In the genomic region with DNA sequence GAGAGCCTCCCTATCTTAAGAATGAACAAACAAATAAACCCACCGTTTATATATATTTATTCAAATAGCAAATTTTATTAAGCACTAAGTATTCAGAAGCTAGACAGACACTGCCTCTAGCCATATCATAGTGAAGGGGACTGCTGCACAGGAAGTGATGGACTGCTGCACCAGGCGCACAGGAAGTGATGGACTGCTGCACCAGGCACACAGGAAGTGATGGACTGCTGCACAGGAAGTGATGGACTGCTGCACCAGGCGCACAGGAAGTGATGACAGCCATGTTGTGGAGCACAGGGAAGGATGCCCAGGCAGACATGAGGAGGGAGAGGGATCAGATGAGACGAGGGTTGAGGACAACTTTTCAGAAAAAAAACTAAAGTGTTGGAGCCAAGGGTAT, we compare ENCODE assay signal across 28 mouse cellular contexts. TPM values are rescaled to one million over a fixed set of nuclear protein-coding genes. Genes with fewer than 3 reads are reported as not detected.
A peak's percentile ranks its signal among the peaks of the same experiment; 100 is the strongest.
DNase-seq lines count a peak whose midpoint lies in the region; ATAC-seq and TF ChIP-seq lines count a peak whose summit lies in the region.
"Had no signal": no experiment of that assay in that cellular context is flagged by ENCODE, and none has a peak within 500 bp of the region (broad histone marks: within the 10 kb centered on the region; RNA-seq: fewer than 3 reads in every experiment).

No protein-coding gene starts in this region.

- no peak for TF ChIP-seq EP300 in CH12.LX (IDR thresholded peaks at IDR 0.05; ENCODE audit: low read length)

- no peaks in the 10 kb centered on the region for H3K36me3 ChIP-seq in forebrain, embryonic 16.5 days (ENCODE audit: control insufficient read depth, insufficient read depth)
- no peaks in the 10 kb centered on the region for H3K36me3 ChIP-seq in forebrain, embryonic 11.5 days (ENCODE audit: control insufficient read depth, insufficient read depth, low read length)
- no peaks in the 10 kb centered on the region for H3K36me3 ChIP-seq in CH12.LX (replicated peaks in 1 of 2; ENCODE audit: control insufficient read depth in 1 of 2, insufficient read depth in 1 of 2, low read length in 1 of 2)
- H3K36me3 ChIP-seq in midbrain, embryonic 10.5 days = no peaks in the 10 kb centered on the region
- H3K36me3 ChIP-seq: heart, embryonic 13.5 days; limb, embryonic 15.5 days; liver, embryonic 15.5 days; midbrain, embryonic 12.5 days; neural tube, embryonic 13.5 days had no signal

- no peak for DNase-seq in forebrain, embryonic 11.5 days (ENCODE audit: low spot score)
- DNase-seq in 3T3-L1 (ENCODE audit: low read depth, low spot score) (peak; percentile 38), CH12.LX (ENCODE audit: extremely low read depth) (no peak)
- DNase-seq in cerebellum, adult 18-20 months = no peak
- DNase-seq in cerebellum, adult 8-10 months = no peak
- no peak for DNase-seq in midbrain, embryonic 10.5 days (ENCODE audit: low spot score)
- DNase-seq: adrenal gland, postnatal 14 days; cerebellum, postnatal 10 days; gastrocnemius, postnatal 25 days; heart, adult 2 months; kidney, adult 2 months; kidney, postnatal 10 days; left cerebral cortex, postnatal 4 days; lung, postnatal 4 days; thymus, adult 18-20 months; thymus, postnatal 4 days had no signal

- no peak for TF ChIP-seq POLR2A in CH12.LX (IDR thresholded peaks at IDR 0.05; ENCODE audit: low read depth, low read length)

- no peak for TF ChIP-seq RAD21 in CH12.LX (IDR thresholded peaks at IDR 0.05; ENCODE audit: low read depth, low read length)

- no peak for ATAC-seq in forebrain, embryonic 16.5 days
- no peak for ATAC-seq in forebrain, embryonic 11.5 days (replicated peaks; ENCODE audit: low FRiP score)
- peak; percentile 71 for ATAC-seq in common myeloid progenitor, adult 5-6 weeks (replicated peaks; ENCODE audit: low read depth, poor library complexity, severe bottlenecking)

- dilution Hi-C loops in CH12.LX (cut with MboI; ENCODE audit: extremely low pct_ligation_motif_present, extremely low pct_unique_long_range_greater_than_20kb, low sequenced_read_pairs) = no loop called here

- peak overlapping the region; percentile 67 for H3K27ac ChIP-seq in forebrain, embryonic 16.5 days (ENCODE audit: low read length)
- no peak overlapping the region for H3K27ac ChIP-seq in forebrain, embryonic 11.5 days (ENCODE audit: low read depth, low read length)
- no peak overlapping the region for H3K27ac ChIP-seq in CH12.LX (ENCODE audit: insufficient read depth, low read depth)
- no peak overlapping the region for H3K27ac ChIP-seq in midbrain, embryonic 10.5 days (replicated peaks)
- H3K27ac ChIP-seq: heart, adult 2 months; heart, embryonic 13.5 days; hindbrain, embryonic 14.5 days; left cerebral cortex, adult 2 months; liver, embryonic 15.5 days; midbrain, embryonic 12.5 days; neural tube, embryonic 13.5 days had no signal

- no peaks in the 10 kb centered on the region for H3K9me3 ChIP-seq in forebrain, embryonic 16.5 days (ENCODE audit: control insufficient read depth, low read length)
- H3K9me3 ChIP-seq in forebrain, embryonic 11.5 days (ENCODE audit: control insufficient read depth, low read length) = no peaks in the 10 kb centered on the region
- H3K9me3 ChIP-seq in CH12.LX (replicated peaks; ENCODE audit: low read length) = peaks cover 2% of the 10 kb centered on the region
- 0 out of 2 replicates have a peak, but pooled peaks cover 3% of the 10 kb centered on the region for H3K9me3 ChIP-seq in midbrain, embryonic 10.5 days (replicated peaks)
- H3K9me3 ChIP-seq: limb, embryonic 15.5 days; liver, embryonic 15.5 days; midbrain, embryonic 12.5 days; neural tube, embryonic 13.5 days had no signal

- TF ChIP-seq CTCF in CH12.LX (conservative IDR thresholded peaks at IDR 0.05 in 1 of 2, IDR thresholded peaks at IDR 0.05 in 1 of 2; ENCODE audit: low read depth in 2 of 2, low read length in 2 of 2) = no peak

- peaks cover 12% of the 10 kb centered on the region for H3K4me1 ChIP-seq in forebrain, embryonic 16.5 days (replicated peaks; ENCODE audit: control insufficient read depth, insufficient read depth, low read length)
- no peaks in the 10 kb centered on the region for H3K4me1 ChIP-seq in forebrain, embryonic 11.5 days (replicated peaks; ENCODE audit: control insufficient read depth, insufficient read depth, low read length)
- peaks cover 0 to 4% of the 10 kb centered on the region in 2 experiments; a peak in 1 of 4 replicates for H3K4me1 ChIP-seq in CH12.LX (ENCODE audit: control insufficient read depth in 1 of 2, insufficient read depth in 2 of 2)
- no peaks in the 10 kb centered on the region for H3K4me1 ChIP-seq in midbrain, embryonic 10.5 days
- H3K4me1 ChIP-seq: midbrain, embryonic 12.5 days; neural tube, embryonic 13.5 days had no signal

- no peaks in the 10 kb centered on the region for H3K79me2 ChIP-seq in CH12.LX (replicated peaks; ENCODE audit: control insufficient read depth, extremely low read depth, insufficient read depth, poor library complexity, severe bottlenecking)

- H3K4me3 ChIP-seq in forebrain, embryonic 16.5 days (replicated peaks; ENCODE audit: low read length) = no peak overlapping the region
- no peak overlapping the region for H3K4me3 ChIP-seq in forebrain, embryonic 11.5 days (ENCODE audit: low read depth, low read length)
- no peak overlapping the region for H3K4me3 ChIP-seq in CH12.LX (replicated peaks in 1 of 3; ENCODE audit: low read depth in 2 of 3, low read length in 2 of 3, poor library complexity in 1 of 3)
- H3K4me3 ChIP-seq in midbrain, embryonic 10.5 days = no peak overlapping the region
- H3K4me3 ChIP-seq: heart, adult 2 months; heart, embryonic 13.5 days; left cerebral cortex, adult 2 months; limb, embryonic 15.5 days; liver, embryonic 15.5 days; midbrain, embryonic 12.5 days; neural tube, embryonic 13.5 days had no signal

- in situ Hi-C loops in CH12.LX (cut with MboI; ENCODE audit: low pct_ligation_motif_present, low pct_unique_long_range_greater_than_20kb, low sequenced_read_pairs) = no loop called here

- WGBS in forebrain, embryonic 16.5 days = 88% methylated on average over 4 of the region's 4 CpGs
- 95% methylated on average over 4 of the region's 4 CpGs for WGBS in forebrain, embryonic 11.5 days
- WGBS in midbrain, embryonic 10.5 days = 95% methylated on average over 4 of the region's 4 CpGs

- no peaks in the 10 kb centered on the region for H3K27me3 ChIP-seq in forebrain, embryonic 16.5 days (replicated peaks; ENCODE audit: control insufficient read depth, insufficient read depth, low read length)
- no peaks in the 10 kb centered on the region for H3K27me3 ChIP-seq in forebrain, embryonic 11.5 days (ENCODE audit: control insufficient read depth, insufficient read depth, low read length)
- H3K27me3 ChIP-seq in CH12.LX (replicated peaks) = no peaks in the 10 kb centered on the region
- no peaks in the 10 kb centered on the region for H3K27me3 ChIP-seq in midbrain, embryonic 10.5 days (ENCODE audit: low read depth, poor library complexity, severe bottlenecking)
- H3K27me3 ChIP-seq: limb, embryonic 15.5 days; liver, embryonic 15.5 days; midbrain, embryonic 12.5 days; neural tube, embryonic 13.5 days had no signal

- no peak overlapping the region for H3K9ac ChIP-seq in forebrain, embryonic 16.5 days (replicated peaks; ENCODE audit: low read depth, low read length)
- H3K9ac ChIP-seq in forebrain, embryonic 11.5 days (ENCODE audit: low read length) = no peak overlapping the region
- H3K9ac ChIP-seq in CH12.LX (ENCODE audit: insufficient read depth, low read depth) = no peak overlapping the region
- H3K9ac ChIP-seq: heart, embryonic 13.5 days; hindbrain, embryonic 14.5 days; limb, embryonic 15.5 days; liver, embryonic 15.5 days; midbrain, embryonic 12.5 days; neural tube, embryonic 13.5 days had no signal

- H3K4me2 ChIP-seq in forebrain, embryonic 16.5 days (ENCODE audit: low read length) = no peak overlapping the region
- no peak overlapping the region for H3K4me2 ChIP-seq in forebrain, embryonic 11.5 days (ENCODE audit: low read depth, low read length, severe bottlenecking)
- H3K4me2 ChIP-seq in CH12.LX (ENCODE audit: insufficient read depth, low read depth, poor library complexity, severe bottlenecking) = no peak overlapping the region
- H3K4me2 ChIP-seq: heart, embryonic 13.5 days; hindbrain, embryonic 14.5 days; limb, embryonic 15.5 days; liver, embryonic 15.5 days; midbrain, embryonic 12.5 days; neural tube, embryonic 13.5 days had no signal

TF ChIP-seq in CH12.LX, 34 proteins besides CTCF, POLR2A, EP300 and RAD21:
- TF ChIP-seq GABPA (IDR thresholded peaks at IDR 0.05; ENCODE audit: insufficient replicate concordance, low read depth, low read length) (no peak), ELF1 (IDR thresholded peaks at IDR 0.05; ENCODE audit: low read depth, low read length) (0 out of 2 replicates have a peak, but pooled peaks have one; percentile 19), NELFE (IDR thresholded peaks at IDR 0.05; ENCODE audit: low read depth, low read length) (no peak)

RNA-seq across cellular contexts. Expression of gene Aox4, which starts 5.2 kb away (rescaled TPM):
- polyA plus RNA-seq in forebrain, embryonic 16.5 days (2015; fragmentation: Nextera tagmentation; extraction: Ambion mirVana) = 2.1 TPM in 2 replicates
- 0.07 TPM in 1 of 2 replicates, not detected in the other for polyA plus RNA-seq in forebrain, embryonic 11.5 days (2014; fragmentation: Nextera tagmentation; extraction: Ambion mirVana)
- total RNA-seq in CH12.LX (2012; rRNA removed) (0.08 TPM in 1 of 2 replicates, not detected in the other), CH12.LX (2014; rRNA removed) (0.05 and 0.07 TPM in 2 replicates)
- polyA plus RNA-seq in CH12.LX (2012; ENCODE audit: insufficient read length, low read depth) = 0.20 and 0.27 TPM in 2 replicates
- total RNA-seq in common myeloid progenitor, adult 5-6 weeks (2017) = 0.10 and 0.27 TPM in 2 replicates
- polyA plus RNA-seq in midbrain, embryonic 10.5 days (2016; fragmentation: Nextera tagmentation; extraction: Ambion mirVana) = 0.11 TPM in 1 of 2 replicates, not detected in the other
- total RNA-seq: gastrocnemius, postnatal 25 days; heart, adult 2 months; heart, postnatal 25 days had no signal
- polyA plus RNA-seq: embryonic facial prominence, embryonic 11.5 days; heart, adult 2 months; midbrain, embryonic 12.5 days; spleen, adult 2 months had no signal
